Mouse (Mus musculus) bone marrow macrophage, adult 2 months (primary cell): ENCODE results near the gene Sec22c. TPM values are rescaled to one million over a fixed set of nuclear protein-coding genes. Genes with fewer than 3 reads are reported as not detected.

Source experiments
- H3K27ac ChIP-seq: 2 replicates; pipeline ENCODE4 v1.5.1; 2012; ENCODE audit warnings: low read depth, low read length; ENCODE audit not compliant: insufficient read depth
- H3K4me1 ChIP-seq: 2 replicates; pipeline ENCODE4 v1.6.1; 2012; ENCODE audit warnings: low read length; ENCODE audit not compliant: control insufficient read depth, insufficient read depth
- H3K4me3 ChIP-seq: 2 replicates; pipeline ENCODE4 v1.5.1; 2012; ENCODE audit warnings: mild to moderate bottlenecking, low read length, moderate library complexity; ENCODE audit not compliant: insufficient read depth
- CTCF ChIP-seq: IDR thresholded peaks from 2 replicates; pipeline ENCODE4 v1.5.1; 2012; ENCODE audit warnings: low read depth, mild to moderate bottlenecking, low read length, moderate library complexity
- POLR2A ChIP-seq: IDR thresholded peaks from 2 replicates; pipeline ENCODE4 v1.6.1; 2012; ENCODE audit warnings: mild to moderate bottlenecking, low read depth, low read length, borderline replicate concordance
- polyA plus RNA-seq: library from polyadenylated mRNA; stranded (reverse); fragments of >200 nt; gene quantifications from 2 replicates; pipeline ENCODE4 v1.2.4, GENCODE M21; 2012; ENCODE audit not compliant: missing spikeins, insufficient read depth, insufficient read length

Gene Sec22c
- 9.3 and 14.2 TPM in 2 replicates for polyA plus RNA-seq

DNA sequence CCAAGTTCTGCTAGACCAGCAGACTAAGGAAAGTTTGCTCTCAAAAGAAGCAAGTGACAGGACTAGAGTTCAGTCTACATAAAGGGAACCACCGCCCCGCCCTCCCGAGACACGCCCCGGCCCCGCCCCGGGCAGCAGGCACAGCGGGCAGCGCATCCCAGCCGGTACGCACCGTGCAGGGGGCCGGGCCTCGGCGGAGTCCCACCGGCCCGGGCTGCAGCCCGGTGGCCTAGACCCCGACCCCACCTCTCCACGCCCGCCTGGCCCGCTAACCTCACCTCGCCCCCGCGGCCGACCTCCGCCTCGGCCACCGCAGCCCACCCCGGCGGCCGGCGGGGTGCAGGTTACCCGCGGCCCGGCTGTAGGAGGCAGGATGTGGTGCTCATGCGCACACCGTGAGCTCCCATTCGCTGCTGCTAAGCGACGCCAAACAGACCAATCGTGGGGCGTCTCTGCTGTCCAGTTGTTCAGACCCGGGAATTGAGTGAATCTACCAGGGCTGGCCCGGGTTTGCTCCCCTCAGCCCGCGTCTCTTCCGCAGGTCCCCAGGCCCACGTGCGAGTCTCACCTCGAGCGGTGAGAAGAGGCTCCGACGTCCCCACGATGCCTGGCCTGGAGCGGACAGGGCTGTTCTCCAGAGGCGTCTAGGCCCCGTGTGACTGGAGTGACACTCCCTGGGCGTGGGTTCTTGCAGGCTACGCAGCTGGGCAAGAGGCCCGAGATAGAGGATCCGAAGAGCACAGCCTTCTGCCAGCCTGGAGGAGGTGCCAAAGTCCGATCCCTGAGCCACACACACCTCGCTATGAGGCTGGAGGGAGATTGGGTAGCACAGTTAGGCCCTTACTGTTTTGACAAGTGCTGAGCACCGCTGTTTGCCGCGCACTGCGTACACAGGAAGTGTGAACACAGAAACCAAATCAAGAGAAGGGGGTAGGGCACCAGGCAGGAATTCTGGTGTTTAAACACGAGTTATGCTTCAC, at the start of gene Sec22c:
Sec22c (minus strand) TSS at position 845 of the 980 bp plus-strand sequence.
- Histone ChIP-seq H3K27ac (peak within 1 kb of the TSS; percentile 89), H3K4me3 (peak within 1 kb of the TSS; percentile 82), H3K4me1 (peaks cover 49% of the 10 kb centered on the region)
- TF ChIP-seq CTCF = no peak
- no peak for TF ChIP-seq POLR2A

DNA sequence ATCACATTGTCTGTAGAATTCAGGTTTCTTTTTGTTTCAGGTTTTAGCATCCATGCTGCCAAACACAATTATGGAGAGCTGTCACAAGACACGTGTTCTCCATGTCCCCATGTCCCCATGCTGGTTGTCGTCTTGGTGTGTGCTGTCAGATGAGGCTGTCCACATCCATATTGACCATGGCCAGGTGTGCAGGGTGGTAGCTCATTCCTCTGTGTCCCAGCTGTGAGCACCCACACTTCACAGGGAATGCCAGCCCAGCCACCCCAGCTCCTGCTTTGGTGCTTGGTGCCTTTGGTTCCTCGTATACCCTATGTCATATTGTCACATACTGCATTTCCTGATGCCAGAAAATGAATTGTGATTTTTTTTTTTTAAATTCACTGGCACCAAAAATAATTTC, 49.3 kb upstream of the Sec22c start:
- TF ChIP-seq CTCF (no peak), POLR2A (no peak)
- no peak overlapping the region for H3K27ac ChIP-seq
- H3K4me3 ChIP-seq = no peak overlapping the region
- no peaks in the 10 kb centered on the region for H3K4me1 ChIP-seq

DNA sequence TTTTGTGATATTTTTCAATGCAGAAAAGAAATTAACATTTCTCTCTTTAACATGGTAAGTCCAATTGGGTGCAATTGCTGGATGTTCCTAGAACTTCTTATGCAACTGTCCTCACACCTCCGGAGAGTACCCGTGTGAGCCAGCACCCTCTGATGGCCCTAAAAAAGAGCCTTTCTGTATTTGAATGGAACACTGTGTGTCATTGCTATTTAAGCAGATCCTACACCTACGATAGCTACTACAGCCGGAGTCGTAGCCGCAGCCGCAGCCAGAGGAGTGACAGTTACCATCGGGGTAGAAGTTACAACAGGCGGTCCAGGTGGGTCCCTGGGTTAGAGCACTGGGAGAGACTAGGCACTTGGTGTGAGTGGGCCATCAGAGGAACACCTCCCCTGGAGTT, 47.5 kb upstream of the Sec22c start:
- Histone ChIP-seq H3K4me3 (no peak overlapping the region), H3K4me1 (no peaks in the 10 kb centered on the region), H3K27ac (no peak overlapping the region)
- TF ChIP-seq POLR2A (no peak), CTCF (no peak)

DNA sequence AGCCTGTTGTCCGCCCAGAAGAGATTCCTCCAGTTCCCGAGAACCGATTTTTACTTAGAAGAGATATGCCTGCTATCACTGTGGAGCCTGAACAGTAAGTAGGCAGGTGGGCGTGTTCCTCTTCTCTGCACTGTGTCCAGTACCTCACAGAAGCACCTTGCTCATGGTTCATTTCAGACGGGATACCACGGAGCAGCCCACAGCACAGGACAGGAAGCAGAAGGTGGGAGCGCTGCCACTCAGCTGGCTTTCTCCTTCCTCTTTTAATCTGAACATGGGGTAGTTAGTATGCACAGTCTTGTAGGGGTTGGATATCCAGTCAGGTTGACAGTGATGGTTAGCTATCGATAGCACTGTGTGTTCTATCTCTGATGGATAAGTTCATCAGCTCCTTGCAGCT, 38.8 kb upstream of the Sec22c start:
- Histone ChIP-seq H3K27ac (no peak overlapping the region), H3K4me1 (0 out of 2 replicates have a peak, but pooled peaks cover 2% of the 10 kb centered on the region), H3K4me3 (no peak overlapping the region)
- TF ChIP-seq CTCF (no peak), POLR2A (no peak)

DNA sequence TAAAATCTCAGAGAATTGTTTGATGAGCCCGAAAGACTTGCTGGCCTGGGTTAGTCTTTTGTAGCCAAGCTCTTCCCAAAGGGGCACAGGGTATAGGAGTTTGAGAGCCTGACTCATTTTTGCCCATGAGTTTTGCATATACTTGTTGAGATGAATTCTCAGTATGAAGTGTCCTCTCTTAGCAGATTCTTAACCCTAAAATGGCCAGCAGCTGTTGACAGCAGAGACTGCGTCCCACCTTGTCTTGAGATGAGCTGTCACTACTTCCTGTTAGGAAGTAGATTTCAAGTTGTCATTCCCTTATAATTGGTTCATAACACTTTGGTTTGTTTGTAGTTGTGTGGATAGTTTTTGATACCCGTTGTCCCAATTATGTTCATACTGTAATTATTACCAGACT, 35.9 kb upstream of the Sec22c start:
- no peak overlapping the region for H3K27ac ChIP-seq
- H3K4me3 ChIP-seq = no peak overlapping the region
- H3K4me1 ChIP-seq = 0 out of 2 replicates have a peak, but pooled peaks cover 2% of the 10 kb centered on the region
- TF ChIP-seq POLR2A (no peak), CTCF (no peak)

DNA sequence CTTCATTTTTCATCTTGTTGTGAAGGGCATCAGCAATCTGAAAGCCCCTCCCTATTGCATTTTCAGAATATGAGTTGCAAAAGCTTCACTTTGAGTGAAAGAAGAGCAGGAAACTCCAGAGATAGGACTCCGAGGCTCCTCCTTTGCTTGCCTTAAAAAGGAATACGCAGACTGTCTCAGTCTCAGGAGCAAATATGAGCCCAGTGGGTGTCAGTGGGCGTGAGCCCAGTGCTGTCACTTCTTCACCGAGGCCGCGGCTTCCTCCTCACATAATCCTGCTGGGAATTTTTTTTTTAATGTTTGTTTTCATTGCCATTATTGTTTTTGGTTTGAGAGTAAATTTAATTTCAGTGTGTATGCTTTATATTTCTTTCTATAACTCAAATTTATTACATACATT, 35.2 kb upstream of the Sec22c start:
- TF ChIP-seq CTCF (no peak), POLR2A (no peak)
- Histone ChIP-seq H3K4me1 (0 out of 2 replicates have a peak, but pooled peaks cover 2% of the 10 kb centered on the region), H3K27ac (no peak overlapping the region)

DNA sequence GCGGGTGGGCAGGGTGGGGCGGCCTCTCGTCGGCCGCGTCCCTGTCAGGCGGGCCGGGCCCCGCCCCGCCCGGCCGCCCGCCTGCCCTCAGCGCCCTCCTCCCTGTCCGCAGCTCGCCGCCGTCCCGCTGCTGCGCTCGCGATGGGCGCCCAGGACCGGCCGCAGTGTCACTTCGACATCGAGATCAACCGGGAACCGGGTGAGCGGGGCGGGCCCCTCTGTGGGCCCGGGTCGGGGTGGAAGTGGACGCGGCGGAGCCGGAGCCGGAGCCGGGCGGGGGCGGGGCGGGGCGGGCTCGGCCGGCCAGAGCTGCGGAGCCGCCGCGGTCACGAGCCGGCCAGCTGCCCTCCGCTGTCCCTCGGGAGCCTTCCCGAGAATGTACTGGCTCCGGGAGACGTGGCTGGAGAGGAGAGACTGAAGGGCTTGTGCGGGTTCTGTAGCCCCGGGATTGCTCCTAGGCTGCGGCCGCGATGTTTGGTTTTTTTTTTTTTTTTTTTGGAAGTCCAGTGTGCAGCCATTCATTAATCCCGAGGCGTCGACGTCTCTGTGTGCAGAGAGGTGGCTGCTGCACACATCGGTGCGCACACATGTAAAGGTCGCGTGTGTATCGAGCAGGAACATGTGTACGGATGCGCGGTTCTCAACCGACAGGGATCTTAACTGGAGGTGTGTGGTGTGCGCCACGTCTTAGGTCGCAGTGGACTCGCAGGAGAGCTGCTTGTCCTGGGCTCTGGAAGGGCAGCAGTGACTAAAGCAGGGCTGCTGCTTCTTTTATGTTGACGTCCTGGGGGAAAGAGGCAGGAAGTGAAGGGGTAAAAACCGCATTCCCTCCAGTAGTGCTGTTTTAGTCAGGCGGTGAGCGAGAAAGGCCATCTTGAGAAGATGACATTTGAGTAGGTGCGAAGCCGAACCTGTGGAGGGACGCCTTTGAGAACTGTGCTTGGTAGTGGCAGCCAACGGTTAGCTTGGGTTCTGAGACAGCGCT, 14.3 kb upstream of the Sec22c start:
- peak overlapping the region; percentile 96 for H3K4me3 ChIP-seq
- TF ChIP-seq CTCF = no peak
- H3K27ac ChIP-seq = peak overlapping the region; percentile 77
- H3K4me1 ChIP-seq = peaks cover 12% of the 10 kb centered on the region

More for the DNA sequence above, 35.2 kb upstream of the Sec22c start:
- H3K4me3 ChIP-seq = no peak overlapping the region

DNA sequence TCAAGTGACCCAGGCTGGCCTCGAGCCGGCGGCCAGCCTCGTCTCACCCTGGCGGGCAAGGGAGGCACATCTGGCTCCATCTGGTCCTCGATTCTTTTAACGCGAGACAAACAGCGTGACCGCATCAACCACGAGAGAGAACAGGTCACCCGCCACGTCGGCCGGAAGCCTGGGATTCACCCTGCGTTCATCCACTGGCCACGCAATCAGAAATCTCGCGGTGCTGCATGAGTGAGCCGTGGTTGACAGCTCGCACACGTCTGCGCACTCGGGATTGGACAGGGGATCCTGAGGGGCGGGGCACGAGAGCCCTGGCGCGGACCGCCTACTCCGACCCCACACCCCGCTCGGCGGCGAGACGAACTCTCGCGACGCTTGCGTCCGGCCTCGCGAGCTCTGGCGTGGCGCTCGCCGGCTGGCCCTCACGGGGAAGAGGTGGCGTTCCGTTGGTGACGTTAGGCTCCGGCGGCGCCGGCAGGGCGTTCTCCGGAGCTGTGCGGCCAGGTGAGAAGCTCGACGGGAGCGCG, 13.6 kb upstream of the Sec22c start, which contains the start of gene Nktr:
Nktr (plus strand) TSS at position 378 of the 527 bp plus-strand sequence.
- peaks cover 10% of the 10 kb centered on the region for H3K4me1 ChIP-seq
- peak within 1 kb of the TSS; percentile 84 for H3K27ac ChIP-seq
- TF ChIP-seq POLR2A (no peak; the same call in 1 of the 2 replicates), CTCF (no peak)
- peak within 1 kb of the TSS; percentile 96 for H3K4me3 ChIP-seq

DNA sequence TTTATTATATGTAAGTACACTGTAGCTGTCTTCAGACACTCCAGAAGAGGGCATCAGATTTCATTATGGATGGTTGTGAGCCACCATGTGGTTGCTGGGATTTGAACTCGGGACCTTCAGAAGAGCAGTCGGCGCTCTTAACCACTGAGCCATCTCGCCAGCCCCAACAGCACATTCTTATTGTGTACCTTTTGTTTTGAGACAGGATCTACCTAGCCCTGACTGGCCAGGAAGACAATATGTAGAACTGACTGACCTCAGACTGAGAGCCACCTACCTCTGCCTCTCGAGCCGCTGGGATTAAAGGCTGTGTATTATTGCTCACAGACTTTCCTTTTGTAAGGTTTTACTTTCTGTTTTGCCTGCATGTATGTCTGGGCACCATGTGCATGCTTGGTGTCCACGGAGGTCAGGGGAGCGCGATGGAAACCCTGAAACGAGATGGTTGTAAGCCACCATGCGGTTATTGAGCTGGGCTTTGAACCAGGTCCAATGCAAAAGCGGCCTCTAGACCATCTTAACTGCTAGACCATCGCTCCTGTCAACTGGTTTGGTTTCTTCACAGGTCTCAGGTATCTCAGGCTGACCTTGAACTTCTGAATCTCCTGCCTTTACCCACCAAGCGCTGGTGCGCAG, 12.9 kb upstream of the Sec22c start:
- Histone ChIP-seq H3K27ac (peak overlapping the region; percentile 84), H3K4me3 (peak overlapping the region; percentile 59), H3K4me1 (peaks cover 10% of the 10 kb centered on the region)
- TF ChIP-seq CTCF (no peak), POLR2A (no peak)
